Mouse (Mus musculus) gastrocnemius, postnatal 36 days (tissue): ENCODE results near the gene Trabd2b. TPM values are rescaled to one million over a fixed set of nuclear protein-coding genes. Genes with fewer than 3 reads are reported as not detected.
A peak's percentile ranks its signal among the peaks of the same experiment; 100 is the strongest.

Source experiments
- DNase-seq, 2 experiments: peaks; one replicate each; pipeline ENCODE4 v3.0.0; 2022
- intact Hi-C: fragments of 180-260 bp; cut with DNase I; formaldehyde crosslinking; loops from one replicate; pipeline ENCODE4 v1.15.1; 2025
- total RNA-seq, 2 experiments: library from RNA; stranded (reverse); gene quantifications; 2 replicates each; pipeline ENCODE4 v1.2.3; 2021

The Trabd2b gene
- total RNA-seq, 2 experiments from 2014 or later, result 0.94 to 0.99 TPM

DNA sequence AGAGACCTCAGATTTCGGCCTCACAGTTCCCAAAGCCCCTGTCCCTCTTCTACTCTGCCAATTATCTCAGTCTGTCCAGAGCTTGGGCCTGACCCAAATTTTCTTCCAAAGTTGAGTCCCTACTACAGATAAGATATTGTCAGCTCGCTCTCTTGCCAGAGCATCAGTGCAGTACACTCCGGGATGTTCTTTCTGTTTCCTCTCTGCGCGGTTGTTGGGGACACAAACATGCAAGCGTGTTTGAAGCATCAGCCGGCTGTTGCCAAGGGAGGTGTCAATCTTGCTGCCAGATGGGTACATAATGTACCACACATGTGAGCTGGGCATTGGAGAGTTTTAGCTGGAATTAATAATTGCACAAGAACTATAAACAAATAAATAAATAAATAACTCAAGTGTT is 28.9 kb downstream of the Trabd2b start:
- intact Hi-C loops, result no loop called here
- no peak for DNase-seq

DNA sequence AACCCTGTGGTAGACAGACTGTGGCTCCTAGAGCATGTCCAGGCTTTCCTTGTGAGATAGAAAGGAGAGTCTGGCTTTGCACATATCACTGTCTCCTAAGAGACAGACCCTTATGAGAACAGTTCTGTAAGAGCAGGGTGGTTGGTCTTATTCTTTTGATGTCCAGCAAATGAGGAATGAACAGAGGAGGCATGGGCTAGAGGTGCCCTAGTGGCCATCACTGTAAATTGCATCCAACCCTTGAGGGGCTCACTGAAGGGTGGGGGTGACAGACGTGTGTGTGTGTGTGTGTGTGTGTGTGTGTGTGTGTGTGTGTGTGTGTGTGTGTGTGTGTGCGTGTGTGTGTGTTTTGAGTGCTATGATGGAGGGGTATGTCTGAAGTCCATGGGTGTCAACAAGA is 32.2 kb downstream of the Trabd2b start:
- no peak for DNase-seq
- intact Hi-C loops, result no loop called here

DNA sequence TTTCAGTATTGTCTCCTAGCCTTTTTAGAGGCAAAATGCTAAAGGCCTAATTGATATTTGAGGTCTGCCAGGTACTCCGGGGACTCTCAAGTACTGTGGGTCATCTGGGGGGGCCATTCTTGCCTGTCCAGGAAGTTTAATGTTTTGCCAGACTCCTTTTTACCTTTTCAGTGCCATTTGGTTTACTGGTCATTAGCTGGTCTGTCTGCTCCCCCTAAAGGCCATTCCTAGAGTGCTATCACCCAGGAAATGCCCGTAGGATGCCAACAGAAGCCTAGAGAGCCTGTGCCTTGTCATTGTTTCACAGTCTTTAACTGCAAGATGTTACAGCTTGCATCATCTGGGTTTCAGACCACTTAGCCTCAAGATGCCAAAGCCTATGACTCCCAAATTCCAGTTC is 35.7 kb downstream of the Trabd2b start:
- intact Hi-C loops, result no loop called here
- no peak for DNase-seq

DNA sequence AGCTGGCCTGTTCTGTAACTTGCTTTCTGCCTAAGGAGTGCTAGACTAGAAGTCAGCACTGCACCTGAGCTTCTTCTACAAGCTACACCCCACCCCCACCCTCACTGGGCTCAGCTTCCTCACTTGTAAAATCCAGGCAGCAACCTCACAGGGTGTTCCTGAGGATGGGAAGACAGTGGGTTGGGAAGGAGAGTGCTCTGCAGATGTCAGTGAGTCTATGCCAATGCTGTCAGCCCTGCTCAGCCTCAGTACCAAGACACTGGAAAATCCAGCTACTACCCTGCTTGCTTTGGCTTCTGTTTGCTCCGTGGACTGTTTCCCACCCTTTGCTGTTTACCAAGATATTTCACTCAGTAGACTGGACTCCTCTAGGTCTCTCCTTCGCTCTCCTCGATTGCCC is 36.1 kb downstream of the Trabd2b start:
- intact Hi-C loops, result no loop called here
- DNase-seq, result no peak

DNA sequence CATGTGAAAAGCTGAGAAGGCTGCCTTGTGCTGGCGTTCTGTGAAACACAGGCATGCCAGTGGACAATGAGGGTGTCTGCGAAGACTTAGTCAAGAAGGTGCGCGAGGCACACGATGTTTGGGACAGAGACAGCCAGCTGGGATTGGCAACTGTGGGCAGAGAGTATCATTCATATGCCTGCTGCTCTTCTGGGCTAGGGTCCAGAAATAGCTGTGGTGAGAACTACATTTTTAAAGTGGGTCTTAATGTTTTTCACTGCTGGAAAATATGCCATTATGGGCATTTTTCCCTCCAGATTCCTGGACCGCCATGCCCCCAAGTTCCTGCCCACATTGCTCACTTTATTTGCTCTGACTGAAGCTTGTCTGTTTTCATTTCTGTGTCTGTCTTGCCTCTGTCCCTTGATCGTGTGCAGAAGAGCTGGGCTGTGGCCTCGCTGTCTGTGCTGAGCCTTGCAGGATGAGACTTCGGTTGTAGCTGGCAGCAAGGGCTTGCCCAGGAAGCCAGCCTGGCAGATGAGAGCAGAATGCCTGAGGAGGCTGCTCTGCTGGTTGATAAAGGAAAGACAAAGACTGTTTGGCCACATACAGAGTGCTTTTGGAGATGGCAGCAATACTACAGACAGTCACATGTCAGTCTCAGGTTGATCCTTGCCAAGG is 42.0 kb downstream of the Trabd2b start:
- no peak for DNase-seq
- intact Hi-C loops, result no loop called here

DNA sequence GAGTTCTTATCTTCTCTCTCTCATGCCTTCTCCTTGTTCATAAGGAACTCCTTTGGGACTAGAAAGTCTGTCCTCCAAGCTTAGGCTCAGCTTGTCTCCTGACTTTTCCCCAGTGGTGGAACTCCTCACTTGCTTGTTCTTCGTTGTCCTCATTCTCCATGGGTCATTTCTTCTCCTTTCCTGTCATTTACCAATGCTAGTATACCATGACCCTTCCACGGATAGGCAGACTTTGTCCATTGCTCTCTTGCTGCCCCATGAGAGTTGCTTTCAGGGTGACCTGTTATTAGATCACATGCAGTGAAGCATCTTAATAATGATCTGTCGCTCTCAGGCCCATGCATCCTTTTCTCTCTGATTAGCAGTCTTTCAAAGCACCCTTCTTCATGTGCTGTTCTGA is 46.6 kb downstream of the Trabd2b start:
- no peak for DNase-seq
- intact Hi-C loops, result no loop called here

DNA sequence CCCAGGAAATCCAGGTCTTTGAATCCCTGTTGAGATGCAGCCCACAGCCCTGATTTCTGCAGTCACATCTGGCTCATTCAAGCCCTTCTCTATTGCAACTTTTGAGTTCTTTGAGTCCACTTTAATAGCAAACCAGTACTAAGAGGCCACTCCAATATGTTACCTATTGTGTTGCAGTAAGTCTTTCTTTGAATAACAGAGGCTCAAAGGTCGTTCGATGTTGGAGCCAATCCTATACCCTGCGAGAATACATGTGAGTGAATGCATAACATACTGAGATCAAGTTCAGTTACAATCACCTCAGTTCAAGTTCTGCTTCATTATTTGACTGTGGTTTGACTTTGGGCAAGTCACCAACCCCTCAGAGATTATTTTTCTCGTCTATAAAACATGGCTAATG is 47.5 kb downstream of the Trabd2b start:
- intact Hi-C loops, result no loop called here
- no peak for DNase-seq

DNA sequence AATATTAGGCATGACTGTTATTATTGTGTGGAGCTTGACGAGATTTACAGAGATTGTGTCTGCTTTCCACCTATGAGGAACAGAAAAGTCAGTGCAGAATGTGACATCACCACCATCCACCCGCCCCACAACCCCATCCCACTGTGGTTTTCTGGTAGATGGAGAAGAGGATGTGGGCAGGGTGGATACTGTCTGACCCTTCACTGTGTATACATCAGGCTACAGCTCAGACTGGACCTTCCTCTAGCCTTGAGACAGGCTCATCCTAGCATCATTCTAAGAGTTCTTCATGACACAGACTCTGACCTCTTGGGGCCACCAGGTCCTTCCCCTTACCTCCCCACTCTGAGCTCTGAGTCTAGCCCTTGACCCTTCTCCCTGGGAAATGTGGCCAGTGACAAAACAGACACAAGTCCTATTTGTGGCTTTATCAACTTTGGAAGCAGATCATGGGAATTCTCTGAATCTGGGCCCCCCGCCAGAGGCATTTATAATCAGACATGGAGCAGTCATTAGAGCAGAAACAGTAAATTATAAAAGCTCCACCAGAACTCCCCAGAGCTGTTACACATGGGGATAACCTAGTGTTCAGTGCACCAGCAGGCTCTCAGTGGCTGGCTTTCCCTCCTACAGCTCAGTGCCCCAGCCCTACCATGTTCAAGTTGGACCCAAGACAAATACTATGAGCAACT is 48.1 kb downstream of the Trabd2b start:
- intact Hi-C loops, result no loop called here
- no peak for DNase-seq

DNA sequence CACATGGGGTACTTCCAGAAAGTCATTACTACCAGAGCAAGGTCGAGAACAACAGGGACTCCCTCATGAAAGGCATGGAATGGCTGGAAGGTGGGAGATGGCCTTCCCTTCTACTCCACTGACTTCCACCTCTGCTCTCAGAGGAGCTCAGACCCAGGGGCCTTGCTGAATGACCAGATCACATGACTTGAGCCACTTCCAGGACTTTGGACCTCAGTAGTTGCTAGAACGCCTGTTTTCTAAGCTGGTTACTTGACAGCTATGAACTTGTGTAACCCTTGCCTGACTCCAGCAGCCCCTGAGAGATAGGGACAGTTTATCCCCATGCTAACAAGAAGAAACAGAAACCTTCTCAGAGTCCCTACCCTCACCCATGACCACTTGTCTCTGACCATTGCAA is 50.6 kb downstream of the Trabd2b start:
- intact Hi-C loops, result no loop called here
- DNase-seq, result no peak

DNA sequence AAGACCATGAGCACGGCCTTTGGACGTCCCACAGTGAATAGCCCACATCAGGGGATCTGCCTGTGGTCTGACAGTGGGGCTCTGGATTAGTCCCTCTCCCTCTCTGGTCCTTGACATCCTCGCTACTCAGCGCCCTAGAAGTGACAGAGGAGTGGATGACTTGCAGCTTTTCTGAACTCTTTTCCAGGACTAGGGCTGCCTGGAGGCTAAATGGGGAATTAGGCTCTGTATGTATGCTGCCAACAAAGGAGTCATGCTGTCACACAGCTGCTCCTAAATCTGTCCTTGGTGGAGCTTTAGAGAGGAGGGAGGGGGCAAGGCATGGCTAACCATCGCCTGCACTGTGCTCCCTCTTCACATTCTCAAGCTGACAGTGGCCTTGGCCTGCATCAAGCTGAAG is 53.1 kb downstream of the Trabd2b start:
- DNase-seq, result no peak
- intact Hi-C loops, result no loop called here

DNA sequence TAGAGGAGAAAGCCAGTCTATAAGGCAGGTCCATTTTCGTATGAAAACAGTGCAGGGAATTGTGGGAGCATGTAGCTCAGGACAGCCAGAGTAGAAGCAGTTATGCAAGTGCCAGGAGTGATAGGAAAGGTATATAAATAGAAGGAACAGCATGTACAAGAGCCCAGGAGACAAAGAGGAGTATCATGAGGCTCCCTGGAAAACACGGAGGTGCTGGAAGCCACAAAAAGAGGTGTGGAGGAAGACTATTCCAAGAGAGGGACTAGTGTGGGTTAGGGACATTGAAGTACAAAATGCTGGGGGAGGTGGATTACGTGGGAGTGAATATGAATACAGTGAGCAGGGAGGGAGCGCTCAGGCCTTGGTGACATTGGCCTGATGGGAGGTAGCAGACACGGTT is 53.9 kb downstream of the Trabd2b start:
- intact Hi-C loops, result no loop called here
- no peak for DNase-seq

DNA sequence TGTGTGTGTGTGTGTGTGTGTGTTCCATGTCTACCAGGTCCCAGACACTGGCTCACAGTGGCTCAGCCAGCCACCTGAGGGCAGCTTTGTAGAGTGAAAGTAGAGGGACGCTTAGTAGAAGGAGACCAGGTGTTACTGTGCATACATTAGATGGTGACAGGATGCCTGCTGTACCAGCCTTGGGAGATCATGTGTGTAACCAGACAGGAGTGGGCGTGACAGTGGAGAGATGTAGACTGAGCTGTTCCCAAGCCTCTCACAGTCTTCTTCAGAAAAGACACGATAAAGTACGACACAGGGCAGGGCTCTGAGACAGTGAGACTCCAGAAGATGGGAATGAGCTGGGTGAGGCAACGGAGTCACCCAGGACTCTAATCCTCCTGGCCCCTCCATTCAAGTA is 54.6 kb downstream of the Trabd2b start:
- intact Hi-C loops, result no loop called here

DNA sequence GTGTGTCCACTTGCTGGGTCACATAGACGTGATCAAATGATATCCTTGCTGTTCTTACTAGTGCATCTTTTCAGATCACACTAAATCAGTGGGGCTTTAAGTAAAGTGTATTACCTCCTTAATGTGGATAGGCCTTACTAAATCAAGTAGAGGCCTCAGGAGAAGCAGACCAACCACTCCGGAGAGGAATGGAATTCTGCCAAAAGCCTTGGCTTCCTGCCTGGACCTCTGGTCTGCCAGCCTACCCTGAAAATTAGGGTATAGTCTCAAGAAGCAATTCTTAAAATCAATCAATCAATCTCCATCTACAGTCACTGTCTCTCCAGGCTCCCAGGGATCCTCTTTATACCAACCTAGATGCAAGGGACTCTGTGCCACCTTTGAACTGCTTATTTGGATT is 59.1 kb downstream of the Trabd2b start:
- DNase-seq, result no peak
- intact Hi-C loops, result no loop called here

More for the DNA sequence above, 54.6 kb downstream of the Trabd2b start:
- no peak for DNase-seq

DNA sequence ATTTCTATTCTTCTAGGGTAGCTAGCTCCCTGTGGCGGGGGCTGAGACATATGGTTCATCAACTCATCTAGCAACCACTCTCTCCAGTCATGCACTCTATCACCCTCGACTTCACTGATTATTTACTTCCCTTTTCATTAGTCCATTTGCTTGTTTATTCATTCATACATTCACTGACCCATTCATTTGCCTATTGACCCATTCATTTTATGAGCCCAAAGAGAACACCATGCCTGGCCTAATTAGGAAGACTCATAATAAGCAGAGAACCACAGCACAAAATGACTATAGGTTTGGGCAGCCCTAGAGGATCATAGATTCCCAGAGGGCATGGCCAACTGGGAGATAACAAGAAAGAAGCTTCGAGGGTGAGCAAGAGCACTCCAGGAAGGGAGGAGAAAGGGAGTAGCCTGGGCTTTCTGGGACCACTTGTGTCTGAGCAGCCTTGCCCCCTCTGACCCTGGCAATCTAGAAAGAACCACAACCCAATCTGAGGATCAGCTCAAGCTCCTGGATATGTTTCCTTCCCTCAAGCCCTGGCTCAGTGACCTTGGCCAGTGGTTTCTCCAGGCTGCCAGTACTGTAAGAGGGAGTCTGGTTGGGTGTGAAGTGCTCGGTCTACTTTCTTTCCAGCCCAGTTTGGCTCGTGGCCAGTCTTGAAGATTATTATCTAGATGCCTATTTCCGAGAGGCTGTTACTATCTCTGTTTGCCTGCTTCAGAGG is 61.0 kb downstream of the Trabd2b start:
- DNase-seq, result no peak
- intact Hi-C loops, result no loop called here

DNA sequence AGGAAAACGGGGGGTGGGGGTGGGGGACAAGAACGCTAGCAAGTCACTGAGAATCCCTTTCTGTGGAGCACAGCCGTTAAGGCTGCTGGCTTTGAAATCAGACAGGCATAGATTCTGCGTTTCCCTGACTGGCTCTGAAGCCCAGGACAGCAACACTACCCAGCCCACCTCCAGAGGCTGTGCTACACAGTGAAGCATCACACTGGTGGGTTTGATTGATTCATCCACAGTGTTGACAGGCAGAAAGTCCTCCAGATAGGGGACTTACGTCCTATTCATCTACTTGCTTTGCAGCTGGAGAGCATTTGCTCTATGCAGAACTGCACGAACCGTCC is 61.5 kb downstream of the Trabd2b start:
- intact Hi-C loops, result no loop called here
- no peak for DNase-seq

DNA sequence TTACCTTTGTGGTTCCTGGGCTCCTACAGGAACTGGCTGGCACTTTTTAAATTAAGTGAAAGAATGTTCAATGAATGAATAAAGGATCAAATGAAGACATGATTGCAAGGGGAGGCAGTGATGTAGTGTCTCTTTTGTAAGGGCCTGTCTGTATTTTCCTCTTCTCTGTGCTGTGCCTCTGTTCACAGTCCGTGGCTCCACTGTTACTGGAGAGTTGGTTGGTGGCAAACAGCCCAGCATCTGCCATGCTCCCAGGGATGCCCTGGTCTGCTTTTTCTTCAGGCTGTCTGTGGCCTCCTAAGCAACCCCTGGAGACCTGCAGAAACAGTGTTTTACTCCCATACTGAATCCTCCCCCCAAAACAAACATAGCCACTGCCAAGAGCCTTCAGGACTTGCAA is 63.4 kb downstream of the Trabd2b start:
- intact Hi-C loops, result no loop called here
- DNase-seq, result no peak

DNA sequence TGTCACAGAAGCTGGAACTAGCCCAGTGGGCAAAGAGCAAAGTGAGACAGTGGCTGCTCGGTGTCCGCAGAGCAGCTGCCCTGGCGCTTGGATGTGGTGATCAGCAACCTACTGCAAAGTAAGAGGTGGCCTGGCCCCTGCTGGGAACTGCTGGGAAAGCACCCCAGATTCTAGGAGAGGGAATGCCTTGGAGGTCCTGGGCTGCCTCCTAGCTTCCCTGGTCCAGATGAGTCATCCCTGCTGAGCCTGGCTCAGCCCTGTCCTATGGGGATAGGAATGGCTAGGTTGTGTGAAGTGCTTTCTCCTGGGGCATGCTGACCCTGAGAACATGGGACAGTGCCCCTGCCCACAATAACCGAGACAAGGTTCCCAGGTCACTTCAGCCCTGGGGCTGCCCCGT is 65.6 kb downstream of the Trabd2b start:
- intact Hi-C loops, result no loop called here
- DNase-seq, result peak; percentile 45 to 57

DNA sequence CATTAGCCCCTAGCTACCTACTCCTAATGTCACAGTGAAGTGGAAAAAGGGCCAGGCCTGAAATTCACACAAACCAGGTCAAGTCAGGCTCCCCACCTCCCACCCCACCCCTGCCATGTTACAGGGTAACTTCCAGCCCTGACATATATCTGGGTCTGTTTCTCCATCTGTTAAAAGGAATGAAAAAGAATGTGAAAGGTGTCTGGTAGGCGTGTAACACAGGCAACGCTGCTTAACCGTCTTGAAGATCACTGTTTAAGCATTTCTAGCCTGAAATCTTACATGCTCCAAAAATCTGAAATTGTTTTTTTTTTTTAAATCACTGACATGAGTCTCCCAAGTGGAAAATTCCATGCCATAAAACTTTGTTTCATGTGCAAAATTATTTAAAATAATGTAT is 69.8 kb downstream of the Trabd2b start:
- intact Hi-C loops, result no loop called here

DNA sequence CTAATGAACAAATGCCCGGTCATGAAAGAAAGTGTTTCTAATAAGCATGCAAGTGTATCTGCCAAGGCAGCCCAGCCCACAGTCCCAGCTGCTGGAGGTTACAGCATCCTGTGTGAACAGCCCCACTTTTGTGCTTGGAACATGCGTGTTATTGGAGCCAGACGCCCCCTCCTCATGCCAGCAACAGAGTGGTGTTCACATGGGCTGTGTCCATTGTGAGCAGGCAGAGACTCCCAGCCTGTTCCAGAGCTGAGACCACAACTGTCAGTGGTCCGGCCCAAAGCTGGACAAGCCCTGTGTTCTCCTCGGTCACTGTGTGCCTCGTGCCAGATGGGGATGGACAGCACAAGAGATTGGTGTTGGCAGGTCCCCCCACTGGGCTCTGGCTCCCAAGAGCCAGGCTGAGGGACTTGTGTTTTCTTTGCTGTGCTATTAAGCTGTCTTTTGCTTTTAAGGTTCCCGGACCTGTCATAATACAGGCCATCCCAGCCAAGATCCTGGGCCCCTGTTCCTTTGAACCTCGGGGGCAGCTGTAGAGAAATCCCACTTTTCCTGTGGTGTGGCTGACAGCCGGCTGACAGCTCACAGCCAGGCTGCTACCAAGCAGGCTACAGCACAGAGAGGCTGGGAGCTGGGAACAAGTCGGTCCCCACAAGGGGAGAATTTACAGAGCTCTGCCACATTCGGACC is 70.7 kb downstream of the Trabd2b start:
- intact Hi-C loops, result no loop called here
- DNase-seq, result no peak

More for the DNA sequence above, 69.8 kb downstream of the Trabd2b start:
- DNase-seq, result no peak

DNA sequence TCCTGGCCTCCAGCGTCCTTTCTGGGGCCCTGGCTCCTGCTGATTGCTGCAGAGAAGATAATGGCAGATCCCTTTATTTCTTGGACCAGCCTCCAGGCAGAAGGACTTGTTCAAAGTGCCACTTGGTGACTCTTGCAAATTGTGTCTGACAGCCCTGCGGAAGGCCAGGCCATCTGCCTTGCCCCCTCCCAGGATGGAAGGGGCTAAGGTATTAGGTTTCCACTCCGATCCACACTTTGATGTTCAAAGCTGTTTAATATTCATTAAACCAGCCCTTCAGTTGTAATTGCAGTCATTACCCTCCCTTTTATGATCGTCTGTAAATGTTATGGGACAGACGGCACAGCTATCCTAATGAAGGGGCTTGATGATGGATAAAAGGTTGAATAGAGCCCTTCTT is 75.0 kb downstream of the Trabd2b start:
- intact Hi-C loops, result no loop called here
- DNase-seq, result no peak

DNA sequence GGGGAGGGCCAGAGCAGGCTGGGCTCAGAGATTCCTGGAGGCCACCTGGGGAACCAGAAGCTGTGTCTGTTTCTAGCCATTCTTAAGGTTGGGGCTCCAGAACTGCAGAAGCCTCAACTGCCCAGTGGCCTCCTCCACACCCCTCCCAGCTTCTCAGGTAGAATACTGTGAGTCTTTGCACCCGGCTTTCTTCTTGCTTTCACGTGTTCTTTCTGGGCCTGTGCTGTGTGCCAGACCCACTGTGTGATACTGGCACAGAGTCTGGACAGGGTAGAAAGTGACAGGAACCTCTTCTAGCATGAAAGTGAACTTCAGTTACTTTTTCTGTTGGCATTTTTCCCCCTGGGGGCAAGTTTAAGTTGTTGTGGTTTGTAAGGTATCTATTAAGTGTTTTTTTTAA is 77.6 kb downstream of the Trabd2b start:
- intact Hi-C loops, result no loop called here
- DNase-seq, result no peak

DNA sequence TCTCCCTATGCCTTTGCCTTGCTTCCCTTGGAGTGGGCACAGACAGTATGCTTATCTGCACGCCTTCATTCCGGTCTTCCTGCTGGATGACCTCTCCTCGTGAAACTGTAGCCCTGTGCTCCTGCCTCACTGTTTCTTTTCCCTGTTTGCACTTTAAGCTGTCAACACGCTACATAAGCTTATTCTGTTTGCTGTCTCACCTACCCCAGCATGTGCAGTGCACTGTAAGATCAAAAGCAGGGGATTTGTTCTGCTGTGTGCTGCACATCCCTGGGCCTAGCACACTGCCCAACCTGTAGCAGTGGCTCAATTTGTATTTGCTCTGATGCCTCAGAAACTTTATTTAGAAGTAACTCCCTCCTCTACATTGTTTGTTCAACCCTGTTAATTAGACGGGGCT is 79.5 kb downstream of the Trabd2b start:
- intact Hi-C loops, result no loop called here
- no peak for DNase-seq
